Mouse (Mus musculus) cerebellum, adult 11-12 months (tissue): ENCODE results near the gene Stx11.

ENCODE experiments used
- DNase-seq: peaks from one replicate; pipeline ENCODE4 v3.0.0; 2022

The Stx11 gene

DNA sequence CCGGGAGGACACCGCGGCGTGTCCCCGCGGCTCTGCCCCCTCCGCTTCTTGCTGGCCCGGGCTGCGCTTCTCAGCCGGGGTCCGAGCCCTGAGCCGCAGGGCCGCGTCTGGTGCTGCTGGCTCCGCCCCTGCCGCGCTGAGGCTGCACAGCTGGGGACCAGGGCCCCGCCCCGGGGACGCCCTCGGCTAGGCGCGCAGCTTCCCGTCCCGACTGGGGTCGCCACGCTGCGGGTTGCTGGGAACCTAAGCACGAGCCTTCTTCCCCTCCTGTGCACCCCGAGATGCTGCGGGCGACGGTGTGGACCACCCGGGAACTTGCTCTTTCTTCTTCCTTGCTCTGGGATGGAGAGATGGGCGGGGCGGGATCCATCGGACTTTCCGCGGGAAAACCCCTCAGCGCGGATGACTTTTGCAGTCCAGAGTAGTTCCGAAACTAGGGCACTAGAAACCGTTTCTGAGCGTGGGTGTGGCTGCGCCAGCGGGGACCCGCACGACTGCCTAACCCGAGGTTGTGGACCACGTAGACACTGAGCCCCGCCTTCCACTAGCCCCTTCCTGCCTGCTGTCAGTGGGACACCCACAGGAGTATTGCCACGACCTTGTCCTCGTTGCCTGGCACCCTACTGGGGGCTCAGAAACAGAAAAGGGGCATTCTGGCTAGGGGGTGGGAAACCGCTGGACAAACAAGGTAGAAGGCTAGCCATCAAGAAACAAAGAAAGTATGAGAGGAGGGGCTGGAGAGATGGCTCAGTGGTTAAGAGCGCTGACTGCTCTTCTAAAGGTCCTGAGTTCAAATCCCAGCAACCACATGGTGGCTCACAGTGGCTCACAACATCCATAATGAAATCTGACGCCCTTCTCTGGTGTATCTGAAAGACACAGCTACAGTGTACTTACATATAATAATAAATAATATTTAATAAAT, at the start of gene Stx11:
Gene Stx11 (minus strand): TSS at position 148 of the 925 bp plus-strand sequence.
- DNase-seq: peak; percentile 4

DNA sequence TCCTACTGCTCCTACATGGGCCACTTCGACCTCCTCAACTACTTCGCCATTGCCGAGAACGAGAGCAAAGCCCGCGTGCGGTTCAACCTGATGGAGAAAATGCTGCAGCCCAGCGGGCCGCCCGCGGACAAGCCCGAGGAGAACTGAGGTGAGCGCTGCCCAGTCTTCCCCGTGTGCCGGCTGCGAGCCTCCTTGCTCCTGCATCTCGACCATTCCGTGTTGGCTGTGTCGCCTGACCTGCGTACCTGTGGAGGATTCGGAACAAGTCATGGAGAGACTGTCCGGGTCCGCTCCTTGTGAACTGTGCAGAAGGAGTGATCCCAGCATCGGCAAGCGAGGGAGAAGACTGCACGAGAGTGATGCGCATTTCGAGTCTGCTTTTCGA, 44.6 kb upstream of the Stx11 start:
- no peak for DNase-seq

DNA sequence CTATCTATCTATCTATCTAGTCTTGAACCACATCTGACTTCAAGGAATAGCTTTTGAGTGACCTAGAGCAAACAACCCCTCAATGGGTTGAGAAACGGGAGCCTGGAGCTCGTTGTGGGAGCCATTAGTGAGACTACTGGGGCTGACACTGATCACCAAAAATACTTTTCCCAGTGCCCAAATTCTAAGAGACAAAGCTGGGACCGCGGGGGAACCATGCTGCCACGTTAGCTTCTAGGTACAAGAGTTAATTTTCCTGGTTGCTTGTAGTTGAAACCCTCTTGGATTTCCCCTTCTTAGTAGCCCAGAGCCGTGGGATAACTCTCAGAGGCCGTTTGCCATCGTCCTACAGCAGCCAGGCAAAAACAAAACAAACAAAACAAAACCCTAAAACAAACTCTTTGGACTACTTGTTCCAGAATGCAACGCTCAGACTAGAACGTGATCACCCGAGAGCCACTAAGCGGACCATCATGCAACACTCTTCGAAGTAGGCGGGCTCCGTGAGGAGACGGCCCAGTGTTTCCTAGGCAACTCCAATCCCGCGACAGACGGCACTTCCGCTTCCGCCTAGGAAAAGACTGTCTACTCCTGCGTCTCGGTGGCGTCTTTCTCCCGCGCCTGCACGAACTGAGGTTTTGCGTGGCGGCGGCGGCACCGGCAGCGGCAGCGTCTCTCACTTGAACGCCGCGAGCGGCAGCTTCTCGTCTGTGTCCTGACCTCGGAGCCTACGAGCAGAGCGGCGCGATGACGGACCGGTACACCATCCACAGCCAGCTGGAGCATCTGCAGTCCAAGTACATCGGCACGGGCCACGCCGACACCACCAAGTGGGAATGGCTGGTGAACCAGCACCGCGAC, 44.0 kb upstream of the Stx11 start:
- peak; percentile 95 for DNase-seq

DNA sequence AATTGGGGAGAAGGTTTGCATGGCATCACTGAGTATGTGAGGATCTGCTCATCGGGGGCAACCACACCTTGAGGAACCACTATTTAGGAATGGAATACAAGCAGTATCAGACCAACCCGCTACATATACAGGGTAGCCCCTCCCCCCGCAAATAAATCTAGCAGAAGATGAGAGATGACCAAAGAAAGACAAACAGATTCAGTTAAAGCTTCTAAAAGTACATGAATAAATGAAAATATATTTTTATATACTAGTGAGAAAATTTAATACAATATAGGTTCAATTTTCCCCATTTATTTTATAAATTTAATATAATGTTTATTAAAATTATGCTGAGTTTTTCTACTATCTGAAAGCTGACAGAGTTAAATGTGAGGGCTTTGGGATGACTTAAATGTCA, 40.9 kb upstream of the Stx11 start, which contains the start of gene Sf3b5:
Gene Sf3b5 (plus strand): TSS at position 301 of the 400 bp plus-strand sequence.
- DNase-seq: no peak

DNA sequence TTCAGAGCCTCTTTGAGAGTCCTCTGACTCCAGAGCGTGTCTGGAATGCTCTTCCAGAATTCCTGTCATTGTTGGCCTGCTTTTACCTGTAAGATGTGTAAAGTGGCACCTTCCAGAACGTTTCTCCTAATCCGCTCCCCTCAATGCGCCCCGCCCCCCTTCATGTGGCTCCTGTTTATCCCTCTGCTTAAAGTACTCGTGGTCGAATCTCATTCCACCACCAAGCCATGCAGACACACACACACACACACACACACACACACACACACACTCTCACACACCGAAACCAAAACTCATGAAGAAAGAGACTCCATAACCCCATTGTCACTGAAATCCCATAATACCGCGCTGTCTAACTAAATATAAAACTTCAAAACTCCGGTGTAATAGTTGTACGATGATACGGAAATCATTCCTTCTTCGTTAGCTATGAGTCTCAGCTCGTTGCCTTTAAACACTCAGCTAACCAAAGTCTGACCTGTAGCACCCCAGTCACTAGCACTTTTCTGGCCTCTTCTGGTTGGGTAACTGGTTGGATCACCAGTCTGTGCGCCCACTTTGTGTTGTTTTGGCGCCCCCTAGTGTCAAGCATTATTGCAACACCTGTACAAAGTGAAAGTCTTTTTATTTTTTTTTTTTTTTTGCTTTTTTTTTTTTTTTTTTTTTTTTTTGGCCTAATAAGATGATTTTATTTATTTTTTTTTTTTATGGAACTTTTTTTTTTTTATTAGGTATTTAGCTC, 32.8 kb upstream of the Stx11 start:
- peak; percentile 60 for DNase-seq

DNA sequence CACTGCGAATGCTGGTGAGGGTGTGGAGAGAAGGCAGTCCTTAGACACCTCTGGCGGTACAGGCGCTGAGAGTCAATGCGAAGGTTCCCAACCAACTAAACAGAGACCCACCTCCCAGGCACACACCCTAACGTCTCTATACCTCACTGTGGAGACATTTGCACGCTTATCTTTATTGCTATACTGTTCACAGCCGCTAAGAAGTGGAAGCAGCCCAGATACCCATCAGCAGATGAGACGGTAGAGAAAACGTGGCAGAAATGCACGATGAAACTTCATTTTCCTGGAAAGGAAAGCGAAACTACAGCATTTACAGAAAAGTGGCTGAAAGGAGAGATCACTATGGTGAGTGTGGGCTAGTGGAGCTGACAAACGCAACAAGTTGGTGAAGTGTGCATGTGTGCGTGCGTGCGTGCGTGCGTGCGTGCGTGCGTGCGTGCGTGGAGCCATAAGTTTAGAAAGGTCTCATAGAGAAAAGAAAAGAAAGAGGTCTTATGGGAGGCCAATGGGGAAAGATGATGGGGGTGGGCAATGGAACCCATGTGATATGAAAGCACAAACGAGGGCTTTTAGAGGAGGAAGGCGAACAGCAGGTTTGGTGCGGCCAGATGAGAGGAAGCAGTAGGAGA, 29.4 kb upstream of the Stx11 start:
- DNase-seq: no peak

DNA sequence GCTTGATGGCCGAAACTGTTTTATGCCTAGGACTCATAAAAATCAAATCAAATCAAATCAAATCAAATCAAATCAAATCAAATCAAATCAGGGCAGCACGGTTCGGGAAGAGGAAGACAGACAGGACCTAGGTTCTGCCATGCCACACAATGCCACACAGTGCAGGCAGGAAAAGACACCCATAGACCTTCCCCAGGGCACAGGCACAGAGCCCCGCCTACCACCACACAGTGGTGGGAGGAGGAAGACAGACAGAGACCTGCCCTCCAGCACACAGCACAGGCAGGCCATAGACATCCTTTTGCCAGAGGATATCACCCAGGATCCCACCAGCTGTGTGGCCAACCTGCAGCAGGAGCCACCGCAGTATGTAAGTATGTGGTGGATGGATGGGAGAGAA, 27.9 kb upstream of the Stx11 start:
- no peak for DNase-seq

DNA sequence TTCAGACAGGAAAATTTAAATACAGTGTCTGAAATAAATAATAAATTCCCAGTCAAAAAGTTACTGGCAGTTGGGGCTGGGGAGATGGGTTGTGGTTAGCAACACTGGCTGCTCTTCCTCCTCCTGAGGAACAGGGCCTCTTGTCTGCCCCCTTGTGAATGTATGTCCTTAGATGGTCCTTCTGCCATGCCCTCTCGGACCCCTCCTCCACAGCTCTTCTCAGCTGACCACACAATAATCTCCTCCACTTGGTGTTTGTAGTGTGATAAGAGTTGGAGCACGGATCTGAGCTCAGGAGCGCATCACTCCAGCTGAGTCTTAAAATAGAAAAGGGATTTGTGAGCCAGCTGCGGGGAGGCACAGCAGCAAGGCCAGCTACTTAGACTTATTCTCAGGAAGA, 22.8 kb upstream of the Stx11 start:
- no peak for DNase-seq

DNA sequence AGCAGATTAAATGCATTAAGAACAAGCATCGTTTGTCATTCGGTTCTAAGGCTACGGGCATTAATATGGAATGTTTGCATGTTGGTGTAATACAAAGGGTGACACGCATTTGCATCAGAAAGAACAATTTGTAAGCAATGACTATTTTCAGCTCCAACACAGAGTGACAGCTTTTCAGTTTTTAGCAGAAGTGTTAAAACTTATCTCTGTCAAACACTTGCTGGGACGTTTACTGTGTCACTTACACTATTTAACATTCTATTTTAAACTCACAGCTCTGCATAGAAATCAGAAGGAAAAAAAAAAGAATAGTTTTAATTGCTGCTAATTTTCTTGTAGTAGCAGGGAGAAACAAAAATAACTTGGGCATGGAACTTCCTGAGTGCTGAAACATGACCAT, 22.4 kb upstream of the Stx11 start:
- no peak for DNase-seq

DNA sequence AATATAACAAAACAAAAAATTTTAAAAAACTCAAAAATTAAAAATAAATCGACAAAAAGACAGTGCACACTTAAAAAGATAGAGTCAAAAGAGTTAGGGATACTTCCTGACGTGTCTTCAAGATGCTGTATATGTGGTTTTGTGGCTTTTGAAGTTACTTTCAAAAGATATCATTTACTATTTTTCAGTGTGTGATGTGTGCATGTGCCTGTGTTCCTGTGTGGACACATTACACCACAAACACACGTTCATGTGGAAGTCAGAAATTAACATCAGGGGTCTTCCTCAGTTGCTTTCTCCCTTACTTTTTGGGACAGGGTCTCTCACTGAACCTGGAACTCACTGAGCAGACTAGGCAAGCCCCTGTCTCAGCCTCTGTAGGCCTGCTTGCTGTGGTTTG, 20.9 kb upstream of the Stx11 start:
- DNase-seq: no peak

DNA sequence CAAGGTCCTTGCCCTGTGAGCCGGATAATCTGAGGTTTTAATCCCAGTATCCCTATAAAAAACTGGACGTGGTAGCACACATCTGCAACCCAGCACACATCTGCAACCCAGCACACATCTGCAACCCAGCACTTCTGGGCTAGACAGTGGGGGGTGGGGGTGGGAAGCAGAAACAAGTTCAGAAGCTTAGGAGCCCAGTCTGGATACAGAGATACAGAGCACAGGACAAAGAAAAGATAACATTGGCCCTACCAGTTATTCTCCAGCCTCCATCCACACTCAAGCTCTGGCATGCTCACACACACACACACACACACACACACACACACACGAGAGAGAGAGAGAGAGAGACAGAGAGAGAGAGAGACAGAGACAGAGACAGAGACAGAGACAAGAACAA, 19.4 kb upstream of the Stx11 start:
- no peak for DNase-seq

DNA sequence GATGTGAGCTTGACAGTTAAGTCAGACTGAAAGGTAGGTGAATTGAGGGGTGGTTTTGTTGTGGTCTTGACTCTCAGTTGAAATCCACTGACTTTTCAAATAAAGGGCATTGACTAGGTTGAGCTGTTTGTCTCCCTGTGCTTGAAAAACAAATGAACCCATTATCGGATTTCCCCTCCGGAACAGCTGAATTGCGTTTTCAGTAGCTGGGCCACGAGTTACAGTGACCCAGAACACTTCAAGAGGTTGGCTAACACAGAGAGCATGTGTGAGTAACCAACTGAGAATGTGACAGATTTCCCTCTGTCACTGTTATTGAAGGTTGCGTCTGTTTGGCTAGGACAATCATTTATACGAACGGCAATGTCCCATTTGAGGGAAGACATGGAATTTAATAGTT, 17.0 kb upstream of the Stx11 start:
- DNase-seq: no peak

DNA sequence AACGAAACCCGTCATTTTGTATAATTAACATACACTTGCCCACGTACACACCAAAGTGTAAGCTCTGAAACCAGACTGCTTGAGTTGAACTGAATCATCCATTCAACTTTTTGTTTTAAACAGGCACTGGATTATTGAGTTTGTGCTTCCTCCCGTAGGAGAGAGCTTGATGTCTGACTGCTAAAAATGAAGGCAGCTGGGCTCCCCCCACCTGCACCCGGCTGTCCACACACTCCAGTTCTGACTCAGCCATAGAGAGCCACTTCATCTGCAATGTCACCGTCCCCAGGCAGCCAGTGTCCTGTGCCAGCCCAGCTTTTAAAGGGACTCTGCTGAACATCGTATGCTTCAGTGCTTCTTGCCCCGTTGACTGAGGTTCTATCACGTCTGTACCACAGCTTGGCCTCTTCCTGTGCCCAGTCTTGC, 13.7 kb upstream of the Stx11 start:
- no peak for DNase-seq

DNA sequence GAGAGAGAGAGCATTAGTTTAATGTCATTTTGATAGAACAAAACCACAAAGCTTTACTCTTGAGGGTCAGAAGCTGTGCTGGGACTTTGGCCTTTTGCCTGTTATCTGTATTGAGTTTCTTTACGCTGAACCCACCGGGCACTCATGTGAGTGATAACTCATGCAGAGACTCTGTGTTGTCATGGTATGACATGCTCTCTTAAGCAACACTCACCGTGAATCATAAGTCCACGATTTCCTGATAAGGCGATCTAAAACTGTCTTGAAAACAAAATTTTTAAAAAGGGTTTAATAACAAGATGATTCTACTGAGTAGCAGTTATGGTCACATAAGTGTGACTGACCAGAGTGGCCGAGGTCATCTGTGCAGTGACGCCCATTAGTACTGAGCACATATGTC, 12.5 kb upstream of the Stx11 start:
- no peak for DNase-seq

DNA sequence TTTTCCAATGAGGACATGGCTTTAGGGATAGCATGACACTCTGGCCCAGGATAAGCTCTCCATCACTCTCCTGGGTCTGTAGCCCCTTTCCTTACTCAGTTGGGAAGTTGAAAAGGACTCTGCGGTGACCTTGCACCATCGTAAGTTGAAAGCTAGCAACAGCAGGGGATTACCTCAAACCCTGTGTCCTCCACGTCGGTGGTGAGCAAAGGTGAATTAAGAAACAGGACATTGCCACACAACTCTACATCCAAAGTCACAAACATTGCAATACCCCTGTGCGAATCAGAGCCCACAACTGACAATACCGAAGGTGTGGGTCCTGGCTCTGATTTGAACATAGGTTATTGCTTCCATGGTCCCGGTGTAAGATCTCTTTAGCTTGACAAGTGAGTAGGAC, 11.9 kb upstream of the Stx11 start:
- no peak for DNase-seq

DNA sequence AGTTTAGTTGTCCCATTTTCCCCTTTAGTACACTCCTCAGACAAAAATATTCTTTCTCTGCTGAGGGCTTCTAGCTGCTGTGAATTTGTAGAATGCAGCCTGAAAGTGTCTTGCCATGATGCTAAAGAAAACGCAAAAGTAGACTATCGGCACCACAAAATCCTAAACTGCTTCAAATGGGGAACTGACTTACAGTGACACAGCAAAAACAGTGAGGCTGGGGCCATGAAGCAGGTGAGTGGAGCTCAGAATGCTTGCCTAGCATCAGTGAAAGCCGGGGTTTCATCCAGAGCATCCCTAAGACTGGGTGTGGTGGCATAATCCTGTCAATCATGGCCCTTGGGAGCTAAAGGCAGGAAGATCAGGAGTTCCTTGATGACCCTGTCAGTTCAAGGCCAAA, 11.4 kb upstream of the Stx11 start:
- DNase-seq: no peak

DNA sequence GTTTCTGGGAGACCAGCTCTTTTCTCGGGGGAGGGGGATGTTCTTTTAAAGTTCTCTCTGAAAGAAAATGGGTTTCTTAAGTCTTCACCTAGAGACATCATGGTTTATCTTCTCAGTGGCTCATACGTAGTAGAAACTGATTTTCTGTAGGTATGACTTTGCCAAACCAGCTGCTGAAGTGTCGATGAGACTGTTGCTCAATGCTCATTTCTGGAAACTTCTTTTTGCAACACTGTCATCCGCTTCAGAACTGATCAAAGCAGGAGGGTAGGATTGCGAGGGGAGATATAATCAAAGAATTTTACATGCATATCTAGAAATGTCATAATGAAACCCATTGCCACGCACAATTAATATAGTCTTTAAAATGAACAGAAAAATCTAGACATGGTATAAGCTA, 10.5 kb upstream of the Stx11 start:
- no peak for DNase-seq

DNA sequence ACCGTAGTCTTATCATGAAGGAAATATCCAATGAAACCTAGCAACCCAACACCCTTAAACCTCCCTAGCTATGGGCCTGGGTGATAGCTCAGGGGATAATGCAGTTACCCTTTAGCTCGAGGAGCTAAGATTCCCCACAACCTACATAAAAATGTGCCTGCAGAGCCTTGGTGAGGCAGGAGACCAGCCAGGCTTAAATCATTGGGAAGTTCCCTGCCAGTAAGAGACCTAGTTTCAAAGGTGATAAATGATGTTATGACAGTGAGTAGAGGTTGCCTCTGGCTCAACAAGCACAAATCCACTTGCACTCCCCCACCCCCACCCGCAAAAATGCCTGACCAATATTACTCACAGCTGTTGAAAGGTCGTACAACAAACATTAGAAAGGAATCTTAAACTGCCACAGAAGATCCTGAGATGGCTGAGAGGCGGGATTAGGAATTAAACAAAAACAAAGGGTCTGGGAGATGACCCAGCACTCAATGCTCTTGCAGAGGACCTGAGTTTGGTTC, 1.6 kb upstream of the Stx11 start:
- no peak for DNase-seq

DNA sequence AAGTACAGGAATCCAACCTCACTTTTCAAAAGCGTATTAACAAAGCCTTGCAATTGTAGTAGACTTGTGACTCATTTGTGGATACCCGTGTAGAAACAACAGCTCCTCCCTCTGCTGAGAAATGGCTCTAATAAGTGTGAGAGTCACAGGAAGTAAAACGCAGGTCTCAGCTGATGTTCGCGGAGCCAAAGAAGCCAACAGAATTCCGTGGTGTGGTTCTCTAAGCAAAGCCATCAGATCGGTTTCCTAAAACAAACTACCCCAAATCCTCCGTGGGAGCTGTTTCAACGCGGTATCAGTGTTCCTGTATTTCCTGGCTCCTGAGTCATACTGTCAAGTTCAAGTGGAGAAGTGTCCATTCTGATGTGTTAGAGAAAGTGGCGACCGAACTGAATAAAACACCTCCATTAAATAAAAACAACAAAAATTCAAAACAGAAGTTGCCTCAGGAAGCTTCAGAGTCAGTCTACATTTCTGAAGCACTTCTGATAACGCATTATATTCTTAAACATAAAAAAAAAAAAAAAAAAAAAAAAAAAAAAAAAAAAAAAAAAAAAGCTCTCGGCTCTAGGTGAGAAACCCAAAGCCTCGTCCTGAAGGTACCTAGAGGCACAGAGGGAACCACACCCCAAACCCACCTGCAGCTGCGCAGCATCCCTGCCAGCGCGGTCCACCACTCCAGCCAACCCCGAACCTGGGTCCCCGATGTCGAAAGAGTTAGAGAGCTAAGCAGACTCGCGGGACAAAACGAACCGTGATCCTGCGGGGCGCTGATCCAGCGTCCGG, 543 bp downstream of the Stx11 start:
- no peak for DNase-seq

DNA sequence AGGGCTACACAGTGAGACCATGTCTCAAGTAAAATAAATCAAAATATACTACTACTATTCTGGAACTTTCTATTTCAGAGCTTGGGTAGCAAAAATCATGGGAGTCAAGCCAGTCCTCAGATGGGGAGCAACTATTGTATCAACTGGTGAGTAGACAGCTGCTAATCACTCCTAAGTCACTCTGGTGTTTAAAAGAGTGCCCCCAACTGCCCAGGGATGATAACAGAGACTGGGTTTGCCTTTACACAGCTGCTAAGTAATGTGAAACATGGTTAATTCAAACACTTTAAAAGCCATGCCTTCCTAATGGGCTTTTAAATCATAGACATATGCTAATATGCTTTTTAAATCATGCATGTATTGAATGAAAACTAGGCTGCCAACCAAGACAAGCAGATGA, 1.9 kb downstream of the Stx11 start:
- no peak for DNase-seq

DNA sequence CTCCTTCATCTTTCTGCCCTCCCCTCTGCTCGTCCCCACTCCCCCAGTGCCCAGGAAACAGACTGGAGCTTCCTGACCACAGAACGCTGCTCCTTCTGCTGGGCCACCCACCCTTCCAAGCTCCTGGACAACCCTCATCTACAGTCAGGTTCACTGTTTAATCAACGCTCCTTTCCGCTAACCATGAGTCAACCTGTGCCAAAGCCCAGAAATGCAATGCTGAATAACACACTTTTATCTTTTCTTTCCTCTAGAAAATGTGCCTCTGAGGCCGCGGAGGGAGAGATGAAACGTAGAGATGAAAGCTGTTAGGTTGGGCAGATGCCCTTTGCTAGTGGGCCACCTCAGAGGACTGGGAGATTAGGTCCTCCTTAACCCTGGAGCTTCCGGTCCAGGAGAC, 2.6 kb downstream of the Stx11 start:
- no peak for DNase-seq

DNA sequence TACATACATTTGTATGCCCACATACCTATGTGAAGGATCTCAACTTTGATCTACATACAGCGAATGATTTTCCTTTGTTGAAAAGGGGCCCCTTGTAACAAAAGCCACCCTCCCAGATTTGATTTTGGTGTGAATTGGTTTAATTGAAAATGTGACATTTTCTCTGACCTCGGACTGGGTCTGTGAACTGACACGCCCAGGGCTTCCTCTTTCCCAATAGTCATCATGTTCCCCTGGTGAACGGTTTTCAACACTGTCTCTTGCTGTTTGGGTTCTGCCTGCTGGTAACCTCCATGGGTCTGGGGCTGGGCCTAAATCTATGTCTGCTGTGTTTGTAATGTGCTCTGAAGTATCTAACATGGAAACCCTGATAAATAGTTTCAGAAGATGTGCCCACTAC, 6.8 kb downstream of the Stx11 start:
- DNase-seq: no peak
